Mouse (Mus musculus) urinary bladder, adult 2 months (tissue): ENCODE data around the gene Pik3c2b. TPM values are rescaled to one million over a fixed set of nuclear protein-coding genes. Genes with fewer than 3 reads are reported as not detected.

Source experiments
- DNase-seq: peaks from one replicate; pipeline ENCODE4 v3.0.0; 2022; ENCODE audit warnings: low spot score
- polyA plus RNA-seq: library from polyadenylated mRNA; depleted of rRNA; stranded (reverse); fragments of >200 nt; gene quantifications from 2 replicates; pipeline ENCODE4 v1.2.3, GENCODE M21; 2012; rRNA removed

Gene Pik3c2b
- polyA plus RNA-seq, 1 experiment: 11.6 TPM

DNA sequence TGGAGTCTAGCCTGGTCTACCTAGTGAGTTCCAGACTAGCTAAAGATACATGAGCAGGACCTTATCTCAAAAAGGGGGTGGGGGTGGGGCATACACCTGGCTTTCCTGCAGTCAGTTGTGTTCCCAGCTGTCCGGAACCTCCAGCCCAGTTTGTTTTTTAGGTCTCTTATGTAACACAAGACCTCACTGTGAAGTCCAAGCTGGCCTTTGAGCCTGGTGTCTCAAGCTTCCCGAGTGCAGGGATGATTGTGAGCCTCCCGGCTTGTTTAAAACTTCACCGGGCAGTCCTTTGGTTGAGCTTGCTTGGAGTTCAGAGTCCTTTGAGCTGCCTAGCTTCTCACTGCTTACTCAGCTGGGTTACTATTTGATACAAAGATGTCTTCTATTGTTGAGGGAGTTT, 88.6 kb downstream of the Pik3c2b start:
- DNase-seq: no peak

DNA sequence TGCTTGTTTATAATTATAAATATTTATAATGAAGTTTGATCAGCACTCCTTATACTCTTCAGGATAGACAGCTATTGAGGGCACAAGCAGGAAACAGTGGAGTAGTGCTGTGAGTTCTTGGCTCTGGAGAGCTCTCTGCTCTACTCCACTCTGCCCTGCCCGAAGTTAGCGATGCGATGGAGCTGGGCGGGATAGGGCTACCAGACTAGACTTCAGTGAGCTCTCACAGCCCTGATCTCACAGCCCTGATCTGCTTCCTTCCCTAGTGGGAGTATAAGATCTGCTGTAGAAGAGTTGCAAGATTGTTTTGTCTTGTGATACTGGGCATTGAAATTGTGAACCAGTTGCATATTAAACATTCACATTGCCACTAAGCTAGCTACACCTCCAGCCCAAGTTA, 89.4 kb downstream of the Pik3c2b start:
- no peak for DNase-seq

DNA sequence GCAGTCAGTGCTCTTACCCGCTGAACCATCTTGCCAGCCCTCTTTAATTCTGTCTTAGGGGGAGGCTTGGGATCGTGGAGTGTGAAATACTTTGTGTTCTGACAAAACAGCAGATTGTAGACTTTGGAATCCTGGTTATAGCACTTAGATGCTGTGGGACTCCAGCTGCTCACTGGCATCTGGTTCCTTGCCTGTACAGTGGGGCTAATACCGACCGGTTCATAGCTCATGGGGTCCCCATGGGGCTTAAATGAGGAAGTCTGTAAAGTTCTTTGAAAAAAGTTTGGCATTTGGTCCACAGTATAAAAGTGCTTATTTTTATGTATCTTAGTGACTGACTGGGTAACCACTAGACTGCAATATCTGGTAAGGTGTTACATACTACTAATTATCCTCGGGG, 90.3 kb downstream of the Pik3c2b start:
- DNase-seq: no peak

DNA sequence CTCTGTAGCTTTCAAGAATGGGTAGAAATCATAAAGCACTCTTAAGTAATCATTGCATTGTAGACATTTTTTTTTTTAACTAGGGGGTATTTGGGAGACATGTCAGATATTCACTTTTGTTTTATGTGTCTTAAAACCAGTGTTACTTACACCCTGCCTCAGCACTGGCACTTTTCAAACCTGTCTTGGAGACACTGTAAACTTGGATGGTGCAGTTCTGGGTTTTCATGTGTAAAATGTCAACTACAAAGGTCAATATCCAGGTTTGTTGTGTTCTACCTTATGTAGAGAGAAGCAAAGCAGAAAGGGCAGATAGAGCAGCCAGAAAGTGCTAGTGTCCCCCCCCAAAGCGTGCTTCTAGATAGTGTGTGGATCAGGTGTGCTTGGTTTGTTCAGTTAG, 92.9 kb downstream of the Pik3c2b start:
- no peak for DNase-seq

DNA sequence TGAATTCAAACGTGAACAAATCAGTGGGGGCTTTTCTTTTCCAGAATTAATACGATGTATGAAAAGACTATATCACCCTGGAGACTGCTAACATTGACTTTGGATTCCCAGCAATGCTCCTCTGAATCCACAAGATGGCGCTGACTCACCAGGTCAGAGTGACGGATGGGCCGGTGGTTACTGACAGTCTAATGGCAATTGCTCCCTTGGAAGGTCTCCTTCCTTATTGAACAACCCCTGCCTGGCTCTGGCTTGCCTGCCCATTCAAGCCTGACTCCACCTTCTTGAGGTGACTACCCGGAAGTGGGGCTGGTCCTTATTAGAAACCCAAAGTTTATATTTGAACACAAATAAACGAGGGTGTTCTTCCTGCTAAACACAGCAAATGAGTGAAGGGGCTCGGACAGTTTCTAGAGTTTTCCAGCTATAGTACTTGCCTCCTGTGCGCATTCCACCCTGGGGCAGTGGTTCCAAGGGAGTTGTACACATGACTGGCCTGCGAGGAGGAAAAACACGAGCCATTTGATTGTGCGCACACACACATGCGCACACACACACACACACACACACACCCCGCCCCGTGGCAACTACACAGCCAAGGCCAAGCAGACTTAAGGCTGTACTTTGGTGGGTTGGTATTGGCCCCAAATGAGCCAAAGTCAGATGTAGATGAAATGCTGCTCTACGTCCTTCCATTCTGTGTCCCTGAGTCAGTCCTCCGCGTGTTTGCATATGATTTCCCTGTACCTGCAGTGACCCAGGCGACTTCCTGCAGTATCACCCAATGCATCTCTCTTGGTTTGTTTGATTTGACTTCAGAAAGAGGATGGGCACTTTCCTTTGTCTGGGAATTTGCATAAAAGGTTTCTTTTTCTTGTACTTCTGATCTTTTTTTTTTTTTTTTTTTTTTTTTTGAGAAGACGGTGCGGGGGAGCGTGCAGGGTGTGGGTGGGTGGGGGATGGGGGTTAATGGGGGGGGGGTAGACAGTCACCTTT, 100.8 kb downstream of the Pik3c2b start:
- DNase-seq: no peak

DNA sequence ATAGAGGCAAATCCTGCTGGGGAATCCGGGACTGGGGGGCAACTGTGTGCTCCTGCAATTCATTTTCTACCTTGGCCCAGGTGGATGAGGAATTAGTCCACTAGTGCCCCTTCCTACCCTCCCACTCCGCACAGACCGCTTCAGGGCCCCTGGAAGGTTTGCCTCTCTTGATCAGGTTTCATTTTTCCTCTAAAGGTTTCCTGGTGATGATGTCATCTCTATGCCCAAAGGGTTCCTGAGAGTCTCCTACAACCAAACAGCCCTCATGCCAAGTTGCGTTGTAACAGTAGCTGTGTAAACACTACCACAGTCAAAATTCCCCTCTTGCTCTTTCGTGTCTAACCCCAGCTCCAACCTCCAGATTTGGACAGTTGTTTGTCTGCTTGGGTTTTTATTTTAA, 101.9 kb downstream of the Pik3c2b start:
- no peak for DNase-seq

DNA sequence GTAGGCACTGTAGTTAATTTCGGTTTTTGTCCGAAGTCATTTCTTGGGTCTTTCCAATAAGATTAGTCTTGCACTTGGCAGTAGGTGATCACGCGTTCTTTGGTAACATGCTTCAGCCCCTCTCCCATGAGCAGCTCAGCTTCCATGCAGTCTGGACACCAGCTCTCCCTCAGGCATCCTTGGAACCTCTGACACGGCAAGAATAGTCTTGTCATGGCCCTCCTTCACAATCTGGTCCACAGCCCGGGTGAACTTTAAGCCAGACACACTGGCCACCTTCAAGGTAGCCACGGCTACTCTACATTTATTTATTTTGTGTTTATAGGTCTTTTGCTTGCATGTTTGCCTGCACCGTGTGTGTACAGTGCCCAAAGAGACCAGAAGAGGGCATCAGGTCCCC, 102.7 kb downstream of the Pik3c2b start:
- DNase-seq: no peak

DNA sequence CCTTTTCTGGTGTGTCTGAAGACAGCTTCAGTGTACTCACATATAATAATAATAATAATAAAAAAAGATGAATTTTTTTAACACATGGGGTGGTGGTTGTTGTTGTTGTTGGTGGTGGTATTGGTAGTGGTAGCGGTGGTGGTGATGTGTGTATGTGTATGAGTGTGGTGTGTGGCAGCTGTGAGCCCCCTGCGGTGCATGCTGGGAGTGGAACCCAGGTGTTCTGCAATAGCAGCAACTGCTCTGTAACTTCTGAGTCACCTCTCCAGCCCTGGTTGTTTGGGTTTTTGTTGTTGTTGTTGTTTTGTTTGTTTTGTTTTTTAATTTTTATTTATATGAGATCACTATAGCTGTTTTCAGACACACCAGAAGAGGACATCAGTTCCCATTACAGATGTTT, 105.1 kb downstream of the Pik3c2b start:
- no peak for DNase-seq

DNA sequence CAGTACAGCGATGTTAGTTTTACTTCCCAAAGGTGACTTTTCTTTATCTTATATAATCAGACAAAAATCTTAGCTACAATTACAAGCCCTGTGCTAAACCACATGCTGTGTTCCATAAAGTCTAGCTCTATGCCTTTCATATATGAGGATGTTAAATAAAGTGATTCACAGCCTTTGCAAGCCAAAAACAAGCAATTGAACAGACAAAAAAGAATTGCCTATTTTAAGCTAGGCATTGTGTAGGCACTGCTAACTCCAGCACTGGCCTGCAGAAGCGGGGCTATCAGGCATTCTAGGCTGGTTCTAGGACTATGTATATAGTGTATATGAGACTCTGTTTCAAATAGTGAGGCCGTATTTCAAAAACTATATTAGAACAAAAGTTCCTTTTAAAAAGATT, 106.7 kb downstream of the Pik3c2b start:
- no peak for DNase-seq

DNA sequence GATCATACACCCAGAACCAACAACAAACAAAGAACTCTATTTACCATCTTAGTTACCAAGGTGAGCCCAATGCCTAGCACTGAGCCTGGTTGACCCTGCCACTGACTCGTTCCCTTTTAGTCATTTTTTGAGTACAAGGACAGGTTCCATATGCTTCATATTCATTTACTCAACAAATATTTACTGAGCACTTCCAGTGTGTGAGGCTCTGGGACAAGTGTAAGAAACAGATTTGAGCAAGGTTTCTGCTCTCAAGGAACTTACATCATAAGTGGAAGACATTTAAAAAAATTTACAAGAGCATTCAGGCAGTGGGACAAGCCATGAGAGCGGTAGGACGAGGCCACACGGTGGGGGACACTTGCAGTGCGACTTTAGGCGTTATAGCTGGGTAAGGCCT, 109.8 kb downstream of the Pik3c2b start:
- DNase-seq: no peak

Other genes starting within 250 kb of the Pik3c2b start
- gene Lrrn2, start 165.4 kb upstream of the Pik3c2b start, polyA plus RNA-seq: 2.5 and 2.9 TPM in 2 replicates
- 80.1 and 92.2 TPM in 2 replicates for gene Mdm4, start 15.1 kb upstream of the Pik3c2b start, polyA plus RNA-seq
- 30.5 and 30.9 TPM in 2 replicates for gene Ppp1r15b, start 85.5 kb downstream of the Pik3c2b start, polyA plus RNA-seq
- gene Plekha6, start 118.5 kb downstream of the Pik3c2b start, polyA plus RNA-seq: 81.1 and 94.9 TPM in 2 replicates